Mouse (Mus musculus) midbrain, embryonic 14.5 days (tissue): ENCODE results near the gene Prr22. TPM values are rescaled to one million over a fixed set of nuclear protein-coding genes. Genes with fewer than 3 reads are reported as not detected.

Experiments used
- ATAC-seq: fragments of 200-750 bp; cut with Nextera tagmentation; 2 replicates; pipeline ENCODE4 v1.8.0; 2017; ENCODE audit warnings: moderate number of reproducible peaks, moderate library complexity; ENCODE audit not compliant: low FRiP score, low TSS enrichment
- DNase-seq: peaks from one replicate; pipeline ENCODE4 v3.0.0-alpha.2; 2015
- H3K27ac ChIP-seq: fragments of 300-500 bp; sonication (generic); replicated peaks from 2 replicates; pipeline ENCODE4 v1.5.1; 2014; ENCODE audit warnings: mild to moderate bottlenecking, low read depth, low read length, moderate library complexity
- H3K27me3 ChIP-seq: fragments of 300-500 bp; sonication (generic); 2 replicates; pipeline ENCODE4 v1.6.1; 2014; ENCODE audit warnings: low read length, control low read depth, mixed read lengths; ENCODE audit not compliant: control insufficient read depth, insufficient read depth
- H3K36me3 ChIP-seq: fragments of 300-500 bp; sonication (generic); 2 replicates; pipeline ENCODE4 v1.6.1; 2014; ENCODE audit warnings: low read length, control low read depth; ENCODE audit not compliant: control insufficient read depth, insufficient read depth
- H3K4me1 ChIP-seq: fragments of 300-500 bp; sonication (generic); 2 replicates; pipeline ENCODE4 v1.6.1; 2014; ENCODE audit warnings: mild to moderate bottlenecking, antibody characterized with exemption, low read length, control low read depth; ENCODE audit not compliant: control insufficient read depth, insufficient read depth
- H3K4me2 ChIP-seq: fragments of 300-500 bp; sonication (generic); 2 replicates; pipeline ENCODE4 v1.6.1; 2014; ENCODE audit warnings: mild to moderate bottlenecking, low read length, moderate library complexity
- H3K4me3 ChIP-seq: fragments of 300-500 bp; sonication (generic); replicated peaks from 2 replicates; pipeline ENCODE4 v1.5.1; 2014; ENCODE audit warnings: low read depth, low read length
- H3K9ac ChIP-seq: fragments of 300-500 bp; sonication (generic); replicated peaks from 2 replicates; pipeline ENCODE4 v1.6.1; 2014; ENCODE audit warnings: mild to moderate bottlenecking, low read length, moderate library complexity
- H3K9me3 ChIP-seq: fragments of 300-500 bp; sonication (generic); 2 replicates; pipeline ENCODE4 v1.6.1; 2016; ENCODE audit warnings: low read length, control low read depth, mixed read lengths; ENCODE audit not compliant: control insufficient read depth
- WGBS: fragments of 180-500 bp; shearing (Covaris S2); extraction: QIAGEN DNeasy Blood & Tissue Kit; methylation state at CpG from one replicate; pipeline ENCODE4 v1.1.7; 2014; 5-methylcytosine and 5-hydroxymethylcytosine counted together
- polyA plus RNA-seq: library from polyadenylated mRNA; unstranded; fragments of >200 nt; fragmentation: Nextera tagmentation; extraction: Ambion mirVana; gene quantifications from 2 replicates; pipeline ENCODE4 v1.2.1, GENCODE M21; 2014

Prr22 gene
- polyA plus RNA-seq, 1 experiment from 2014 or later, result 0.63 TPM

GRCm38 (mm10) chr17:56788886-56789285 is 18.8 kb downstream of the Prr22 start:
- no peaks in the 10 kb centered on the region for H3K27me3 ChIP-seq
- H3K9me3 ChIP-seq, result no peaks in the 10 kb centered on the region
- 83% methylated on average over 3 of the region's 3 CpGs for whole genome bisulfite sequencing
- DNase-seq, result no peak
- H3K4me1 ChIP-seq, result no peaks in the 10 kb centered on the region
- no peak overlapping the region for H3K4me2 ChIP-seq
- no peak overlapping the region for H3K27ac ChIP-seq
- H3K9ac ChIP-seq, result no peak overlapping the region
- H3K36me3 ChIP-seq, result 0 out of 2 replicates have a peak, but pooled peaks cover 3% of the 10 kb centered on the region
- ATAC-seq, result no peak
- no peak overlapping the region for H3K4me3 ChIP-seq

- no peak overlapping the region for H3K4me2 ChIP-seq
- no peak overlapping the region for H3K27ac ChIP-seq
- no peak overlapping the region for H3K4me3 ChIP-seq
- H3K36me3 ChIP-seq, result 0 out of 2 replicates have a peak, but pooled peaks cover 3% of the 10 kb centered on the region
- H3K27me3 ChIP-seq, result no peaks in the 10 kb centered on the region
- H3K9me3 ChIP-seq, result no peaks in the 10 kb centered on the region
- ATAC-seq, result no peak
- no peaks in the 10 kb centered on the region for H3K4me1 ChIP-seq
- DNase-seq, result no peak
- WGBS, result 91% methylated on average over 6 of the region's 6 CpGs
- H3K9ac ChIP-seq, result no peak overlapping the region
These were observed 19.2 kb downstream of the Prr22 start for GRCm38 (mm10) chr17:56789286-56789685.

- H3K36me3 ChIP-seq, result no peaks in the 10 kb centered on the region
- H3K9me3 ChIP-seq, result no peaks in the 10 kb centered on the region
- 88% methylated on average over 3 of the region's 3 CpGs for WGBS
- DNase-seq (no peak), ATAC-seq (no peak)
- H3K4me1 ChIP-seq, result no peaks in the 10 kb centered on the region
- H3K9ac ChIP-seq, result no peak overlapping the region
- no peak overlapping the region for H3K4me3 ChIP-seq
- H3K27me3 ChIP-seq, result no peaks in the 10 kb centered on the region
- no peak overlapping the region for H3K4me2 ChIP-seq
- H3K27ac ChIP-seq, result no peak overlapping the region
These were observed 22.5 kb downstream of the Prr22 start for GRCm38 (mm10) chr17:56792588-56792987.

GRCm38 (mm10) chr17:56793614-56794319 is 23.7 kb downstream of the Prr22 start:
- Histone ChIP-seq H3K9ac (no peak overlapping the region), H3K4me1 (no peaks in the 10 kb centered on the region), H3K4me3 (no peak overlapping the region), H3K4me2 (no peak overlapping the region), H3K27me3 (no peaks in the 10 kb centered on the region), H3K27ac (no peak overlapping the region), H3K36me3 (no peaks in the 10 kb centered on the region), H3K9me3 (no peaks in the 10 kb centered on the region)
- 67% methylated on average over 6 of the region's 6 CpGs for whole genome bisulfite sequencing
- ATAC-seq (no peak), DNase-seq (no peak)

GRCm38 (mm10) chr17:56799276-56799675 is 29.2 kb downstream of the Prr22 start:
- Histone ChIP-seq H3K36me3 (0 out of 2 replicates have a peak, but pooled peaks cover 3% of the 10 kb centered on the region), H3K4me3 (no peak overlapping the region), H3K4me2 (no peak overlapping the region), H3K4me1 (no peaks in the 10 kb centered on the region), H3K9ac (no peak overlapping the region), H3K27ac (no peak overlapping the region), H3K9me3 (no peaks in the 10 kb centered on the region), H3K27me3 (no peaks in the 10 kb centered on the region)
- ATAC-seq, result no peak
- WGBS, result 78% methylated on average over 3 of the region's 3 CpGs
- DNase-seq, result no peak

- DNase-seq, result no peak
- Histone ChIP-seq H3K4me1 (no peaks in the 10 kb centered on the region), H3K4me2 (no peak overlapping the region), H3K27ac (no peak overlapping the region), H3K4me3 (no peak overlapping the region), H3K9me3 (no peaks in the 10 kb centered on the region), H3K27me3 (no peaks in the 10 kb centered on the region), H3K36me3 (0 out of 2 replicates have a peak, but pooled peaks cover 3% of the 10 kb centered on the region), H3K9ac (no peak overlapping the region)
- WGBS, result 89% methylated on average over 8 of the region's 8 CpGs
- no peak for ATAC-seq
These were observed 32.0 kb downstream of the Prr22 start for GRCm38 (mm10) chr17:56802065-56802464.

GRCm38 (mm10) chr17:56804952-56805351 is 34.9 kb downstream of the Prr22 start:
- DNase-seq, result peak; percentile 13

GRCm38 (mm10) chr17:56805784-56806183 is 35.7 kb downstream of the Prr22 start:
- Histone ChIP-seq H3K27me3 (no peaks in the 10 kb centered on the region), H3K4me2 (no peak overlapping the region), H3K9ac (no peak overlapping the region), H3K4me3 (no peak overlapping the region), H3K36me3 (0 out of 2 replicates have a peak, but pooled peaks cover 3% of the 10 kb centered on the region), H3K9me3 (no peaks in the 10 kb centered on the region), H3K27ac (no peak overlapping the region), H3K4me1 (peaks cover 11% of the 10 kb centered on the region)
- ATAC-seq (no peak), DNase-seq (no peak)
- 82% methylated on average over 1 of the region's 1 CpGs for WGBS

More at GRCm38 (mm10) chr17:56804952-56805351, 34.9 kb downstream of the Prr22 start:
- Histone ChIP-seq H3K4me2 (no peak overlapping the region), H3K27me3 (no peaks in the 10 kb centered on the region), H3K4me3 (no peak overlapping the region), H3K9me3 (no peaks in the 10 kb centered on the region), H3K4me1 (peaks cover 3% of the 10 kb centered on the region), H3K36me3 (0 out of 2 replicates have a peak, but pooled peaks cover 3% of the 10 kb centered on the region), H3K9ac (no peak overlapping the region), H3K27ac (no peak overlapping the region)
- no peak for ATAC-seq
- WGBS, result 85% methylated on average over 5 of the region's 5 CpGs

GRCm38 (mm10) chr17:56808518-56808917 is 38.5 kb downstream of the Prr22 start:
- Histone ChIP-seq H3K4me1 (peaks cover 23% of the 10 kb centered on the region), H3K4me2 (no peak overlapping the region), H3K9me3 (no peaks in the 10 kb centered on the region), H3K9ac (no peak overlapping the region), H3K36me3 (no peaks in the 10 kb centered on the region), H3K27ac (no peak overlapping the region), H3K27me3 (peaks cover 4% of the 10 kb centered on the region; the same call in 1 of the 2 replicates), H3K4me3 (no peak overlapping the region)
- peak; percentile 92 for DNase-seq
- 9% methylated on average over 9 of the region's 9 CpGs for WGBS
- peak; percentile 75; the same call in 1 of the 2 replicates for ATAC-seq
